Mouse (Mus musculus) cerebellum, adult (tissue): ENCODE results near the gene Anpep.
"Not testable (repeated sequence)": the region's sequence is repeated elsewhere in the genome, so short reads cannot be mapped to it uniquely, and the experiment has no call there.

ENCODE experiments used
- ATAC-seq: cut with Nextera tagmentation; 2 replicates; pipeline ENCODE4 v1.9.2; 2017; ENCODE audit warnings: mild to moderate bottlenecking, moderate library complexity, mixed read lengths; ENCODE audit not compliant: insufficient number of reproducible peaks, low FRiP score, low TSS enrichment

Gene Anpep

GRCm38 (mm10) chr7:79818321-79818720 is 42.5 kb downstream of the Anpep start:
- ATAC-seq: no peak

DNA sequence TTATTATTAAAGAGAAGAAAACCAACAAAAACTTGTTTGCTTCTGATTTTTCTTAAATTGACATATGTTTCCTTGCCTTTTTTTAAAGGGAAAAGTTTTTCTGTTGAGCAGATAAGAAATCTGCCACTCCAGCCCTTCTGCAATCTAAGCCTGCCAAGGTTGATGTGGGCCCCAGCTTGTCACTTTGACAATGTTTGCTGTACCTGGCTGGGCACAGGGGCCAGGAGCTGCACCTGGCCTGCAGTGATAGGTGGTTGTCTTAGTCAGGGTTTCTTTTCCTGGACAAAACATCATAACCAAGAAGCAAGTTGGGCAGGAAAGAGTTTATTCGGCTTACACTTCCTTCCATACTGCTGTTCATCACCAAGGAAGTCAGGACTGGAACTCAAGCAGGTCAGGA is 47.5 kb downstream of the Anpep start:
- ATAC-seq: no peak

GRCm38 (mm10) chr7:79810611-79811506 is 50.0 kb downstream of the Anpep start, which contains the start of gene Mesp2:
Mesp2 (plus strand) TSS chr7:79810727.
- ATAC-seq: no peak

DNA sequence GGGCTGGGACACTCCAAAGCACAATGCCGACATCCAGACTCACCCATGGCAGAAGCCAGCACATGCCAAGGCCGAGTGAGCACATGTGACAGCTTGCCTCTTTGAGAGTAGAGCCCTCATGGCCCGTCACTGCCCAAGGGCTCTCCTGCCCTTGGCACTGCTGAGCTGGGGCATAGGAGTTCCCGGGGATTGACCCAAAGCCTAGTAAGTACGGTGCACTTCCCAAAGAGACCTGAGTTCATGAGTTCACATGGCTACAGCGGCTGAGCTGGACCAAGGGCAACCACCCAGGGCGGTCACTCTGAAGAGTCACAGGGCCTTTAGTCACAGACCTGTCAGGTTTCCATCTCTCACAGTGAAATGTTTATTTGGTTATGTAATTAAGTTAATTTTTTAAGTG is 52.3 kb downstream of the Anpep start:
- no peak for ATAC-seq

- no peak for ATAC-seq
Observed at GRCm38 (mm10) chr7:79803887-79804286, 57.0 kb downstream of the Anpep start.

DNA sequence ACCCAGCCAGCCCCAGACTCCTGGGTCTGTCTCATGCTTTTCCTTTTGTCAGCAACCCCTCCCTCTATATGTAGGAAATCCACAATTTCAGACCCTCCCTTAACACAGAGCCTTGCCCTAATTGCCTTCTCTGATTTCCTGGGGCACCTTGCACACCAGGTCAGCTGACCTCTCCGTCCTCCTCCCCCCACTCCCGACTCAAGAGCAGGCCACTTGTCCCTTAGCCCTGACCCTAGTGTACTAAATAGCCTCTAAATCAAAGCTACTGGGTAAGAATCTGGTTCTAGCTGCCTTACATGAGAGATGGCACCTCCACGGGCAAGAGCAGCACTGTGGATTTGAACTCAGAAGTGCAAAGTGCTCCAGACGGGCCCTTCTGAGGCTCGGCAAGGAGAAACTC is 58.8 kb downstream of the Anpep start:
- no peak for ATAC-seq

GRCm38 (mm10) chr7:79801391-79801790 is 59.5 kb downstream of the Anpep start:
- no peak for ATAC-seq

DNA sequence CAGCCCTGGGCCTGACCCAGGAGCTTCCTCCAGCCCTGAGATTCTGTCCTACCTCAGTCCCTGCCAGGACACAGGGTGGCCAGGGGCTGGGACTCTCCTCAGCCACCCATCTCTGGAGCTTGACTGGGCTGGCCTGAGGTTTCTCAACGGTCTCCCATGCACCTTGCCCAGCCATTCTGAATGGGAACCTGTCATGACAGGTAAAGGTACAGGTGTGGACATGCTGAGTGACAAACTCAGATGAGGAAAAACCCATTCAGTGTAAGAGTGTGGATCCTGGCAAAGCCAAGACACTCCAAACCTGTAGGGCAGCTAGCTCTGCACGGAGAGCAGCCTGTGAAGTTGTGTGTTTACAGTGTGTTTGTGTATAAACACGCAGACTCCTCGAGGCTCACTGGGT is 60.5 kb downstream of the Anpep start:
- ATAC-seq: no peak

GRCm38 (mm10) chr7:79799506-79799905 is 61.4 kb downstream of the Anpep start:
- no peak for ATAC-seq

GRCm38 (mm10) chr7:79799048-79799447 is 61.8 kb downstream of the Anpep start:
- no peak for ATAC-seq

DNA sequence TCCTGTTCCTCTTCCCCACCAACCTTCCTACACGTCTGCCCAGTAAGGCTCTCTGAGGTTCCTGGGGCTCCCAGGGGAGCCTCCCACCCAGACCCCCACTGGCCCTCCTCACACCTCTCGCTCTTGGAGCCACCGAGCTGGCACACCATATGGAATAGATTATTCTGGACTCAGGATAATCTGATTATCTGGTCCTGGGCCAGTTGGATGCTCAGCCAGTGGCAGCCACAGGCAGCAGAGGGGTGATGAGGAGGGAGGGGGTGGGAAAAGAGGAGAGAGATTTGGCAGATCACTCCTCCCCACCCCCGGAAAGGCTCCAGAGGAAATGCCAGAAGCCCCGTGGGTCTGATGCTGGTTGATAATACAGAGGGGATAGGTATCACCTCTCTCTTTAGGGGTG is 62.3 kb downstream of the Anpep start:
- no peak for ATAC-seq

DNA sequence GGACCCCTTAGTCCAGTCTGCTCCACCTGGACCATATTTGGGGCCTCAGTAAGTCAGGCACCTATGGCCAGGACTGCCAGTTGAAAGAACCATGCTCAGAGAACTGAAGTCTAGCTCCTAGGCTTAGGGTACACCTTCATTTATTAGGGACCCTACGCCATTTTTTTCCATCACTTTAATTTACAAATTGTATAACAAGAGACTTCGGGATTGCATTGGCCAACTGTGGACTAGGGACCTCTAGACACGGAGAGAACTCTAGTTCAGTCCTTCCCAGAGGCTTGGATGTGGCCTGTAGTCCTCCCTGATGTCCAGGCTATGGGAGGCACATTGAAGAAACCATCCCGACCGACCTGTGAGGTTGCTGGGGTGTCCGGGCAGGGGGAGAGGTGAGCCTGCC is 67.2 kb downstream of the Anpep start, which contains the start of gene Mesp1:
Mesp1 (minus strand) TSS at position 101 of the 400 bp plus-strand sequence.
- no peak for ATAC-seq

DNA sequence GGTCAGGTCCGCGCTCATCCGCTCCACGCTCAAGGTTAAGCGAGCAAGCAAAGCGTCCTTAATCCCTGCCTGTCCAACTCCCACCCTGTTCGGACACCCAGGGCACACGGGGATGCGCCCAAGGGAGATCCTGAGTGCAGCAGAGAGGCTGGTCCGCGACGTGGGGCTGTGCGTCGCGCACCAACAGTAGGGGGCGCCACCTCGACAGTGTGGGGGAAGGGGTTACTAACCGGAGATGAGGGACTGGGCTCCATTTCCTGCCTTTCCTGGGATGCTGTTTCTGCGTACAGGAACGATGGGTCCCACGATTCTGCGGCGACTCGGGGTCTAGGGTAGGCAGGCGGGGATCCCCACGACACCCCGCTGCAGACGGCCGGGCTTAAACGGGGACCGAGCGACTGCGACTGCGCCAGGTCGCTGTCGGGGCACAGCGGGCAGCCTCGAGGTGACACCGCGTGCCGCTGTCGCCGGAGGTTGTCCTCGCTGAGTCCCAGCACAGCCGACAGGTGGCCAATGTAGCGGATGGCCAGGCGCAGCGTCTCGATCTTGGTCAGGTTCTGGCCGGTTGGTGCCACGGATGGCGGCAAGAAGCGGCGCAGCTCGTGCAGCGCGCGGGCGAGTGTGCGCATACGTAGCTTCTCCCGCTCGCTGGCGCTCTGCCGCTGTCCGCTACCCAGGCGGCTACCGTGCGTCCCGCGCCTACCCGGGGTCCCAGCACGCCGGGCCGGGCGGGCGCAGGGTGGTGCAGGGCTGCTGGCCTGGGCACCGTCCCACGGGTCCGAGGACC is 68.0 kb downstream of the Anpep start:
- no peak for ATAC-seq

GRCm38 (mm10) chr7:79789812-79790211 is 71.0 kb downstream of the Anpep start:
- ATAC-seq: not testable (repeated sequence)

DNA sequence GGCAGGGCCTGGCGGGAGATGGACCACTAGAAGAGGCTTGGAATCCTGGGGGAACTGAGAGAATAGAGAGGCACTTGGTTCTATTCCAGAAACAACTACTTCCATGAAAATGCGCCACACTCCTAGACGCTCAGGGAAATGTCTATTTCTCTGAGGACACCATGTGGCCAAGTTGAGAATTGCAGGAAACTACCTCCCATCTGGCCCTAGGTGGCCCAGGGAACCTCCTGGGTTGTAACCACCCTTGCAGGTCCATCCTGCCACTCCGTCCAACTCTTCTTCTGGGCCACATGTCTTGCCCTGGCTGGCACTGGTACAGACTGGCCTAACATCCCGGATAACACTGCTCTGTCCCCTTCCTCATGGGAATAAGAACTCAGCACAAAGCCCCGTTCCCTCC is 74.6 kb downstream of the Anpep start:
- 0 out of 2 replicates have a peak, but pooled peaks have one; percentile 27 for ATAC-seq

GRCm38 (mm10) chr7:79782516-79782855 is 78.4 kb downstream of the Anpep start:
- no peak for ATAC-seq

DNA sequence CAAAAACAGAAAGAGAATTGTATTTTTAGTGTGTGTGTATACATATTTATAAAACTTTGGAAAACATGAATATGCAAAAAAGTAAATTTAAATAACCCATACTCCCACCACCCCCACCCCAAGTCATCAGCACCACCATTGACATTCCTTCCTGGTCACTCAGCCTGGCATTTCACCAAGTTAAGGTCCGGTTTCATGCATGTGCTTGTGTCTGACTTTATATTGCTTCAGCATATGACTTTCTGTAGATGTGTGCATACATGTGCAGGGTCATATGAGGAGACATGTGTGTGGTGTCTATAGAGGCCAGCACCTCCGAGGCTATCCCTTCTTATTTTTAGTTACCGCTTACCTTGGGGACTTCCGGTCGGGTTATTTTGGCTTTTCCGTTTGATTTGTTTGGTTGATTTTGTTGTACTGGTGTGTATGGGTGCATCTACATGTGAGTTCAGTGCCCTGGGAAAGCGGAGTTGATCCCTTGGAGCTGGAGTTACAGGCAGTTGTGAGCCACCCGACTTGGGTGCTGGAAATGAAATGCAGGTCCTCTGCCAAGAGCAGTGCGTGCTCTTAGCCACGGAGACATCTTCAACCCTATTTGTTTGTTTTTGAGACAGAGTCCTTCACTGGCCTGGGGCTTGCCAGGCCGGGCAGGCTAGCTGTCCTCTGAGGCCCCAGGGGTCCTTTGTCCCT is 78.9 kb downstream of the Anpep start:
- ATAC-seq: no peak

DNA sequence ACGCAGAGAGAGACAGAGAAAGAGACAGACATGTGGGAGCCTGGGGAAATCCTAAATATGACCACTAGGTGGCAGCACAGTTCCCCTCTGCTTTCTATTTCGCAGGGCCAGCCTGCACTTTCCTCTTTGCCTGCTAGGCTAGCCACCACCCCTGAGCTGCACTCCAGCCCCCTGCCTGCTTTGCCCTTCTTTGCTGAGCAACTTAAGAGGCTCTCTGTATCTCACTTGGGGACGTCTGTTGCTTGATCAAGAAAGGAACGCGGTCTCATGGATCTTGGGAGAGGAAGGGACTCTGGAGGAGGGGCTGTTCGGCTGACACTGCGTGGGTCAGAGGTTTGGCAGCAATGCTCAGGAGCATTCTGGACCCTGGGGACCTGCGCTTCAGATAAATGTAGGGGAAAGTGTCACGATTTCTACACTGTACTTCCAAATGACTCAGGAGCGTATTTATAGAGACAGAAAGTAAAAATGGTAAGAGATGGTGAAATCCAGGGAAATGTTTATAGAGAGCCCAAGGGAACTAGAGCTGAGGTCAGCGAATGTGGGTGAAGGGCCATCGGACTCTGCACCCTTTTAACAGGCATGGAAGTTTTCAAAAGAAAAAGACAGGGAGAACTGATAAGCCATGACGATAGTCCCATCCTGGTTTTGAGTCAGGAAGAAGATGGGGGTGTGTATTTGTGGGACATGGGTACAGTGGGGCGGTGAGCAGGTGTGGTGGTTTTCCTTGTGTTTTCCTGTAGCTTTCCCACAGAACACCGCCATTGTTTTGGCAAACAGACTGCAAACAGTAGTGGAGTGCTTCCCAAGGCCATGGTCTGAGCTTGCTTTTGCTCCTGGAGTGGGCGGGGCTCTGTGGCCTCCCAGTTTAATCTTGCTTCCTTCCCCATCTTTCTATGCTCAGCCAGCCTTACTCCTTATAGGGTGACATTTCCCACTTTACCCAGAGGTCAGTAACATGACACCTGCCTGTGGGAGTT is 79.9 kb downstream of the Anpep start:
- ATAC-seq: peak; percentile 83
